Mouse (Mus musculus) kidney, postnatal 25 days (tissue): Measurements from ENCODE around the gene Fam19a5.

ENCODE experiments used
- DNase-seq, 2 experiments: peaks; one replicate each; pipeline ENCODE4 v3.0.0; 2021; ENCODE audit warnings: mixed read lengths in 2 of 2

Gene Fam19a5

GRCm38 (mm10) chr15:87667416-87667815 is 123.3 kb downstream of the Fam19a5 start:
- no peak for DNase-seq

GRCm38 (mm10) chr15:87668112-87668511 is 124.0 kb downstream of the Fam19a5 start:
- DNase-seq: no peak

GRCm38 (mm10) chr15:87671929-87672328 is 127.8 kb downstream of the Fam19a5 start:
- no peak for DNase-seq

- DNase-seq: no peak
These were observed 134.6 kb downstream of the Fam19a5 start for GRCm38 (mm10) chr15:87678711-87679110.

GRCm38 (mm10) chr15:87682410-87682809 is 138.3 kb downstream of the Fam19a5 start:
- DNase-seq: no peak

GRCm38 (mm10) chr15:87686415-87687040 is 142.4 kb downstream of the Fam19a5 start:
- DNase-seq: no peak

GRCm38 (mm10) chr15:87691271-87691955 is 147.3 kb downstream of the Fam19a5 start:
- no peak for DNase-seq

GRCm38 (mm10) chr15:87691958-87692357 is 147.9 kb downstream of the Fam19a5 start:
- no peak for DNase-seq

GRCm38 (mm10) chr15:87692394-87692793 is 148.3 kb downstream of the Fam19a5 start:
- no peak for DNase-seq

- DNase-seq: no peak
These were observed 148.9 kb downstream of the Fam19a5 start for GRCm38 (mm10) chr15:87692865-87693513.

- DNase-seq: no peak
These were observed 153.4 kb downstream of the Fam19a5 start for GRCm38 (mm10) chr15:87697433-87697996.

GRCm38 (mm10) chr15:87698562-87699320 is 154.6 kb downstream of the Fam19a5 start:
- no peak for DNase-seq

GRCm38 (mm10) chr15:87702821-87703220 is 158.7 kb downstream of the Fam19a5 start:
- DNase-seq: no peak

- DNase-seq: no peak
These were observed 159.2 kb downstream of the Fam19a5 start for GRCm38 (mm10) chr15:87703334-87703733.

GRCm38 (mm10) chr15:87711790-87712189 is 167.7 kb downstream of the Fam19a5 start:
- no peak for DNase-seq

- no peak for DNase-seq
These were observed 168.1 kb downstream of the Fam19a5 start for GRCm38 (mm10) chr15:87712221-87712620.

GRCm38 (mm10) chr15:87715037-87715676 is 171.1 kb downstream of the Fam19a5 start:
- DNase-seq: no peak

GRCm38 (mm10) chr15:87717056-87717455 is 173.0 kb downstream of the Fam19a5 start:
- no peak for DNase-seq

GRCm38 (mm10) chr15:87723455-87723986 is 179.4 kb downstream of the Fam19a5 start:
- DNase-seq: no peak

GRCm38 (mm10) chr15:87726657-87727236 is 182.6 kb downstream of the Fam19a5 start:
- DNase-seq: no peak

- DNase-seq: no peak
These were observed 192.2 kb downstream of the Fam19a5 start for GRCm38 (mm10) chr15:87736345-87736744.

- DNase-seq: no peak
These were observed 211.4 kb downstream of the Fam19a5 start for GRCm38 (mm10) chr15:87755482-87755881.
